Mouse (Mus musculus): ENCODE data around the gene Mospd3. TPM values are rescaled to one million over a fixed set of nuclear protein-coding genes. Genes with fewer than 3 reads are reported as not detected.

Gene Mospd3
- total and polyA plus RNA-seq, 2 experiments from 2014 or later: 9.3 to 19.7 TPM

DNA sequence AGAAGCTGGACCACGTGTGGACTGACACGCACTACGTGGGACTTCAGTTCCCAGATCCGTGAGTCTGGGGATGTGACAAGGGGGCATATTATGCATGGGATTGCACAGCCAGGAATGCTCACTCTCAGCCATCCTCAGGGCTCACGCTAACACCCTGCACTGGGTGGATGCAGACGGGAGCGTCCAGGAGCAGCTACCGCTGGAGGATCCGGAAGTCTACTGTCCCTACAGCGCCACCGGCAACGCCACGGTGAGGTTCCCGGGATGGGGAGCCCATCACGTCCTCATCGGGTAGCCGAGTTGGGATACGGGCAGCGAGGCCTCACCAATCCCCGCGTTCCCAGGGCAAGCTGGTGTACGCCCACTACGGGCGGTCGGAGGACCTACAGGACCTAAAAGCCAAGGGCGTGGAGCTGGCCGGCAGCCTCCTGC is 26.4 kb downstream of the Mospd3 start:
- Histone ChIP-seq H3K4me3 (ENCODE audit: low read depth, low read length) (0 out of 2 replicates have a peak overlapping the region, but pooled peaks have one; percentile 4), H3K36me3 (replicated peaks; ENCODE audit: control insufficient read depth, insufficient read depth, low read length) (no peaks in the 10 kb centered on the region), H3K9ac (replicated peaks; ENCODE audit: low read depth, low read length) (no peak overlapping the region), H3K27me3 (ENCODE audit: control insufficient read depth, insufficient read depth, low read length) (0 out of 2 replicates have a peak, but pooled peaks cover 3% of the 10 kb centered on the region), H3K4me2 (ENCODE audit: low read depth, low read length) (peak overlapping the region; percentile 50), H3K27ac (ENCODE audit: low read depth) (no peak overlapping the region), H3K9me3 (replicated peaks; ENCODE audit: control insufficient read depth, low read length) (no peaks in the 10 kb centered on the region), H3K4me1 (ENCODE audit: control insufficient read depth, insufficient read depth) (0 out of 2 replicates have a peak, but pooled peaks cover 3% of the 10 kb centered on the region)
- DNase-seq (ENCODE audit: low spot score): no peak
- 5% methylated on average over 27 of the region's 27 CpGs for WGBS
- TF ChIP-seq EP300 (IDR thresholded peaks at IDR 0.05; ENCODE audit: low read depth) (no peak), CTCF (IDR thresholded peaks at IDR 0.05; ENCODE audit: low read depth) (peak; percentile 11)
- ATAC-seq (ENCODE audit: insufficient read depth, low read depth): peak; percentile 36; the same call in 1 of the 2 replicates

GRCm38 (mm10) chr5:137570691-137571586 is 29.9 kb downstream of the Mospd3 start:
- Histone ChIP-seq H3K9ac (replicated peaks; ENCODE audit: low read depth, low read length) (no peak overlapping the region), H3K4me3 (ENCODE audit: low read depth, low read length) (no peak overlapping the region), H3K27me3 (ENCODE audit: control insufficient read depth, insufficient read depth, low read length) (0 out of 2 replicates have a peak, but pooled peaks cover 3% of the 10 kb centered on the region), H3K27ac (ENCODE audit: low read depth) (no peak overlapping the region), H3K4me2 (ENCODE audit: low read depth, low read length) (no peak overlapping the region), H3K4me1 (ENCODE audit: control insufficient read depth, insufficient read depth) (0 out of 2 replicates have a peak, but pooled peaks cover 3% of the 10 kb centered on the region), H3K36me3 (replicated peaks; ENCODE audit: control insufficient read depth, insufficient read depth, low read length) (no peaks in the 10 kb centered on the region), H3K9me3 (replicated peaks; ENCODE audit: control insufficient read depth, low read length) (no peaks in the 10 kb centered on the region)
- DNase-seq (ENCODE audit: low spot score) (no peak), ATAC-seq (ENCODE audit: insufficient read depth, low read depth) (no peak)
- 65% methylated on average over 17 of the region's 17 CpGs for WGBS
- TF ChIP-seq EP300 (IDR thresholded peaks at IDR 0.05; ENCODE audit: low read depth) (no peak), CTCF (IDR thresholded peaks at IDR 0.05; ENCODE audit: low read depth) (no peak)

GRCm38 (mm10) chr5:137570181-137570580 is 30.7 kb downstream of the Mospd3 start:
- H3K4me1 ChIP-seq (ENCODE audit: control insufficient read depth, insufficient read depth): 0 out of 2 replicates have a peak, but pooled peaks cover 3% of the 10 kb centered on the region
- no peak overlapping the region for H3K9ac ChIP-seq (replicated peaks; ENCODE audit: low read depth, low read length)
- no peak overlapping the region for H3K27ac ChIP-seq (ENCODE audit: low read depth)
- no peak overlapping the region for H3K4me3 ChIP-seq (ENCODE audit: low read depth, low read length)
- DNase-seq (ENCODE audit: low spot score): no peak
- H3K4me2 ChIP-seq (ENCODE audit: low read depth, low read length): no peak overlapping the region
- no peak for ATAC-seq (ENCODE audit: insufficient read depth, low read depth)
- no peaks in the 10 kb centered on the region for H3K36me3 ChIP-seq (replicated peaks; ENCODE audit: control insufficient read depth, insufficient read depth, low read length)
- H3K9me3 ChIP-seq (replicated peaks; ENCODE audit: control insufficient read depth, low read length): no peaks in the 10 kb centered on the region
- TF ChIP-seq EP300 (IDR thresholded peaks at IDR 0.05; ENCODE audit: low read depth) (no peak), CTCF (IDR thresholded peaks at IDR 0.05; ENCODE audit: low read depth) (no peak)
- H3K27me3 ChIP-seq (ENCODE audit: control insufficient read depth, insufficient read depth, low read length): 0 out of 2 replicates have a peak, but pooled peaks cover 3% of the 10 kb centered on the region
- WGBS: 41% methylated on average over 7 of the region's 7 CpGs

- Histone ChIP-seq H3K4me1 (ENCODE audit: control insufficient read depth, insufficient read depth) (0 out of 2 replicates have a peak, but pooled peaks cover 2% of the 10 kb centered on the region), H3K4me3 (ENCODE audit: low read depth, low read length) (no peak within 1 kb of the TSS), H3K9me3 (replicated peaks; ENCODE audit: control insufficient read depth, low read length) (no peaks in the 10 kb centered on the region), H3K27ac (ENCODE audit: low read depth) (no peak within 1 kb of the TSS), H3K27me3 (ENCODE audit: control insufficient read depth, insufficient read depth, low read length) (0 out of 2 replicates have a peak, but pooled peaks cover 3% of the 10 kb centered on the region), H3K36me3 (replicated peaks; ENCODE audit: control insufficient read depth, insufficient read depth, low read length) (no peaks in the 10 kb centered on the region), H3K9ac (replicated peaks; ENCODE audit: low read depth, low read length) (no peak within 1 kb of the TSS), H3K4me2 (ENCODE audit: low read depth, low read length) (no peak within 1 kb of the TSS)
- WGBS: 18% methylated on average over 9 of the region's 9 CpGs
- DNase-seq (ENCODE audit: low spot score) (no peak), ATAC-seq (ENCODE audit: insufficient read depth, low read depth) (peak; percentile 61; the same call in 1 of the 2 replicates)
- TF ChIP-seq EP300 (IDR thresholded peaks at IDR 0.05; ENCODE audit: low read depth) (no peak), CTCF (IDR thresholded peaks at IDR 0.05; ENCODE audit: low read depth) (no peak)
Observed at GRCm38 (mm10) chr5:137569665-137570064, 31.2 kb downstream of the Mospd3 start, which contains the start of gene Tfr2. Gene Tfr2 (plus strand): TSS chr5:137569840.

GRCm38 (mm10) chr5:137569031-137569430 is 31.8 kb downstream of the Mospd3 start:
- ATAC-seq (ENCODE audit: insufficient read depth, low read depth): 0 out of 2 replicates have a peak, but pooled peaks have one; percentile 20
- no peaks in the 10 kb centered on the region for H3K36me3 ChIP-seq (replicated peaks; ENCODE audit: control insufficient read depth, insufficient read depth, low read length)
- no peaks in the 10 kb centered on the region for H3K4me1 ChIP-seq (ENCODE audit: control insufficient read depth, insufficient read depth)
- TF ChIP-seq EP300 (IDR thresholded peaks at IDR 0.05; ENCODE audit: low read depth): no peak
- TF ChIP-seq CTCF (IDR thresholded peaks at IDR 0.05; ENCODE audit: low read depth): no peak
- 50% methylated on average over 12 of the region's 12 CpGs for whole genome bisulfite sequencing
- no peaks in the 10 kb centered on the region for H3K9me3 ChIP-seq (replicated peaks; ENCODE audit: control insufficient read depth, low read length)
- H3K9ac ChIP-seq (replicated peaks; ENCODE audit: low read depth, low read length): no peak overlapping the region
- no peak overlapping the region for H3K4me2 ChIP-seq (ENCODE audit: low read depth, low read length)
- no peak for DNase-seq (ENCODE audit: low spot score)
- H3K27me3 ChIP-seq (ENCODE audit: control insufficient read depth, insufficient read depth, low read length): 0 out of 2 replicates have a peak, but pooled peaks cover 3% of the 10 kb centered on the region
- H3K27ac ChIP-seq (ENCODE audit: low read depth): no peak overlapping the region
- H3K4me3 ChIP-seq (ENCODE audit: low read depth, low read length): no peak overlapping the region
